Mouse (Mus musculus) spleen, postnatal 36 days (tissue): ENCODE data around the gene Trim7.
A peak's percentile ranks its signal among the peaks of the same experiment; 100 is the strongest.

Experiments used
- DNase-seq, 2 experiments: peaks; one replicate each; pipeline ENCODE4 v3.0.0; 2022; ENCODE audit warnings: low spot score in 2 of 2, mixed read lengths in 1 of 2

Gene Trim7

GRCm38 (mm10) chr11:48898812-48899431, 73.0 kb downstream of the Trim7 start:
- DNase-seq: no peak

GRCm38 (mm10) chr11:48900654-48901566, 75.0 kb downstream of the Trim7 start:
- DNase-seq: peak; percentile 66 to 76

- DNase-seq: peak; percentile 65 to 66
These were observed 75.6 kb downstream of the Trim7 start for GRCm38 (mm10) chr11:48901567-48901930.
